Mouse (Mus musculus) limb, embryonic 15.5 days (tissue): ENCODE data around the gene Eef2kmt. TPM values are rescaled to one million over a fixed set of nuclear protein-coding genes. Genes with fewer than 3 reads are reported as not detected.

Experiments used
- microRNA-seq: library from miRNA; unstranded; fragments of <30 nt; microRNA quantifications from one replicate; pipeline ENCODE4, GENCODE M21; 2016
- polyA plus RNA-seq: library from polyadenylated mRNA; unstranded; fragments of >200 nt; fragmentation: Nextera tagmentation; extraction: Ambion mirVana; gene quantifications from 2 replicates; pipeline ENCODE4 v1.2.1, GENCODE M21; 2015

Gene Eef2kmt
- polyA plus RNA-seq, 1 experiment from 2014 or later: 25.1 TPM

Small RNA genes lying within 50 kb of the gene (microRNA-seq; reads per million reads assigned to microRNA genes)
- gene Gm23689: not detected
- not detected for gene Gm26095
- gene Mir6364: not detected

Other genes starting within 250 kb of the Eef2kmt start
- 5.3 and 5.8 TPM in 2 replicates for gene Smim22, start 248.7 kb downstream of the Eef2kmt start, polyA plus RNA-seq
- gene Rogdi, start 242.4 kb downstream of the Eef2kmt start, polyA plus RNA-seq: 45.0 and 51.9 TPM in 2 replicates
- gene Glyr1, start 206.1 kb downstream of the Eef2kmt start, polyA plus RNA-seq: 127 and 132 TPM in 2 replicates
- 16.9 and 19.6 TPM in 2 replicates for gene Ubn1, start 205.9 kb downstream of the Eef2kmt start, polyA plus RNA-seq
- gene Ppl, start 123.6 kb downstream of the Eef2kmt start, polyA plus RNA-seq: 72.6 and 79.3 TPM in 2 replicates
- gene Sec14l5, start 108.9 kb downstream of the Eef2kmt start, polyA plus RNA-seq: 0.09 and 0.29 TPM in 2 replicates
- 21.3 and 21.9 TPM in 2 replicates for gene Nagpa, start 52.0 kb downstream of the Eef2kmt start, polyA plus RNA-seq
- gene AU021092, start 33.7 kb downstream of the Eef2kmt start, polyA plus RNA-seq: 3.6 and 3.8 TPM in 2 replicates
- 34.4 and 39.3 TPM in 2 replicates for gene Alg1, start 22.4 kb downstream of the Eef2kmt start, polyA plus RNA-seq